Mouse (Mus musculus) gastrocnemius, adult 2 months (tissue): Measurements from ENCODE around the gene Hoxa10. TPM values are rescaled to one million over a fixed set of nuclear protein-coding genes. Genes with fewer than 3 reads are reported as not detected.

Experiments
- DNase-seq: peaks from one replicate; pipeline ENCODE4 v3.0.0; 2022
- H3K27ac ChIP-seq: fragments of 200-600 bp; 2 replicates; pipeline ENCODE4 v1.8.1; 2022; ENCODE audit warnings: mild to moderate bottlenecking
- H3K4me3 ChIP-seq: fragments of 200-600 bp; 2 replicates; pipeline ENCODE4 v1.8.1; 2022; ENCODE audit warnings: mild to moderate bottlenecking, moderate library complexity
- CTCF ChIP-seq: fragments of 200-600 bp; IDR thresholded peaks from 2 replicates; pipeline ENCODE4 v1.8.1; 2022; ENCODE audit warnings: antibody characterized with exemption, mild to moderate bottlenecking, moderate library complexity
- intact Hi-C: fragments of 180-260 bp; cut with DNase I; formaldehyde crosslinking; loops from one replicate; pipeline ENCODE4 v1.15.1; 2025
- total RNA-seq, 2 experiments: library from RNA; stranded (reverse); gene quantifications; 2 replicates each; pipeline ENCODE4 v1.2.3; 2021

The Hoxa10 gene
- total RNA-seq, 2 experiments from 2014 or later: 17.4 to 17.7 TPM

DNA sequence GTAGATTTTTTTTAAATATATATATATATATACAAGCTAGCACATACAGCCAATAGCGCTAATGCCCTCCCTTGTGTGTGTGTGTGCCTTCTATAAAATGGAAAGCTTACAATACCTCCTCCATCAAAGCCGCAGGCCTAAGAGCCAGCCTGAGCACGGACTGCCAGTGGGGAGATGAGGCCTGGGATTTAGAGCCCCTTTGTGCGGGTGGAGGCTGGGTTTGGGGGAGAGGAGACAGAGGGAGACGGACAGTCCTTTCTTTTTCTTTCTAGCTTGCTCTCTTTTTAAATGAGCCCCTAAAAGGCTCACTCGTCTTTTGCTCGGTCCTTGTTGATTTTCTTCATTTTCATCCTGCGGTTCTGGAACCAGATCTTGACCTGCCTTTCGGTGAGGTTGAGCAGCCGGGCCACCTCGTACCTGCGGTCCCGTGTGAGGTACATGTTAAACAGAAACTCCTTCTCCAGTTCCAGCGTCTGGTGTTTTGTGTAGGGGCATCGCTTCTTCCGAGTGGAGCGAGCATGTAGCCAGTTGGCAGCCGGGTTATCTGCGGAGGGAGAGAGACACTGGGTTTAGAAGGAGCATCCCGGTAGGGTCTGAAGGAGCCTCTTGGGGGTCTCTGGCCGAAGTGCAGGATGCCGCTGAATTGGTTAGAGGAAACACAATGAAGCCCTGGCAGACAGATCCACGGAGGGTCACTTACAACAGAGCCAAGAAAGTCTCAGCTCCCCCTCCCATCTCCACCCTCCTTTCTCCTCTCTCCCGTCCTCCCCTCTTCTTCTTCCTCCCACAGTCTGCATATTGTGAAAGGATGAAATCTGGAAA is 16.5 kb downstream of the Hoxa10 start:
- no peak for DNase-seq
- H3K4me3 ChIP-seq: peak overlapping the region; percentile 76
- intact Hi-C loops: loop anchor here (2.0 to 5.0 kb wide), 2 partner anchors 13 to 752 kb away; partner anchors contain the start of gene Cbx3
- peak overlapping the region; percentile 93 for H3K27ac ChIP-seq
- TF ChIP-seq CTCF: no peak

DNA sequence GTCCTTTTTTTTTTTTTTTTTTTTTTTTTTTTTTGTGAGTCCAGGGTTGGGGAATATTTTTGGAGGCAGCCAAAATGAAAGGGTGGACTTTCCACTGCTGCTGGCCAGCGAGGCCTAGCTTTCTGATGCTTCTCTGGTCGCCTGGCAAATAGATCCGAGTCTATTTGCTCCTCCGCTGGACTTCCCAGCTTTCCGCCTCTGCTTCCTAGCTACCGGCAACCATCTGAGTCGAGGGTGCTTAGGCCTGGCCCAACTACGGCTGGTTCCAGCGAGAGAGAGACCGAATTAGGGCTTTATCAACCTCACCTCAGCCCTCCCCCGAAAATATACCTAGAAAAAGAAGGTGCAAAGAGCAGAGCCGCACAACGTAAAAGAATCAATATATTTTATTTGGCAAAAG is 17.9 kb downstream of the Hoxa10 start:
- H3K4me3 ChIP-seq: peak overlapping the region; percentile 76
- DNase-seq: peak; percentile 35
- no peak for TF ChIP-seq CTCF
- intact Hi-C loops: loop anchor here (5.0 kb wide), 1 partner anchor 750 kb away; the partner anchor contains the start of gene Cbx3
- peak overlapping the region; percentile 93 for H3K27ac ChIP-seq

DNA sequence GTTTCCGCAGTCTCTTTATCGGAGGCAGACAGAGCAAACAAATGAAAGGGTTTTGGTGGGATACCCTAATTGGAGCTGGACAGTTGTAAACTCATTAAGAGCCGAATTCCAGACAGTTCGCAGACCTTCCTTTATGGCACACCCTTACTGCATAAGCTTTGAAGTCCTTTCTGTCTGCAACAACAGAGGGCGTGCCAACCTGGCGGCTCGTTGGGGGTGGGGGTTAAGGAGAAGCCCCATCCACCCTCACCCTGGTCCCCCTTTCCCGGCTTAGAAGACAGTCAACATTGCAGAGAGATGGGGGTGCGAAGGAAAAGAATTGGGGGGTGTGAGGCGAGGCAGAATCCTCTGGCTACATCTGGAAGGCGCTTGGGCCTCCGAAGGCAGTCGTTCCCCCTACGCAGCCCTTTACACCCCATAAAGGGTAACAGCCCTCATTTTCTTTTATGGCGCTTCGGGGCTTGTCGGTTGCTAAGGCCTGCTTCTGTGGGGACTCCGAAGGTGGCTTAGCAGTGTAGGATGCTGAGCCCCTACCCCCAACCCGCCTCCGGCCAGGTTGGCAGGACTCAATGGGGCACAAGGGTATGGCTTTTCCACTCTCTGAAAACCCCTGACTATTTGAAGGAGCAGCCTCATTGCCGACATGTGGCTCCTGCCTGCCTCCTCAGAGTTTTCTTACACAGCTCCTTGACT is 18.5 kb downstream of the Hoxa10 start:
- peak; percentile 54 for DNase-seq

GRCm38 (mm10) chr6:52221337-52221992 is 19.2 kb downstream of the Hoxa10 start, which contains the start of gene Hoxa7:
Gene Hoxa7, minus strand, starts transcription at chr6:52221854.
- peak within 1 kb of the TSS; percentile 93 for H3K27ac ChIP-seq
- intact Hi-C loops: loop anchor here (2.0 to 5.0 kb wide), 3 partner anchors 345 to 749 kb away; partner anchors contain the start of gene Cbx3
- no peak; the same call in 1 of the 2 replicates for TF ChIP-seq CTCF
- DNase-seq: peak; percentile 95
- peak within 1 kb of the TSS; percentile 76 for H3K4me3 ChIP-seq

More for the DNA sequence above, 18.5 kb downstream of the Hoxa10 start:
- no peak for TF ChIP-seq CTCF
- Histone ChIP-seq H3K4me3 (peak overlapping the region; percentile 76), H3K27ac (peak overlapping the region; percentile 93)
- intact Hi-C loops: loop anchor here (2.0 to 5.0 kb wide), 3 partner anchors 345 to 750 kb away; partner anchors contain the start of gene Cbx3

GRCm38 (mm10) chr6:52220865-52221310 is 19.8 kb downstream of the Hoxa10 start:
- DNase-seq: no peak
- intact Hi-C loops: loop anchor here (2.0 to 5.0 kb wide), 3 partner anchors 344 to 749 kb away; partner anchors contain the start of gene Cbx3
- Histone ChIP-seq H3K27ac (peak overlapping the region; percentile 93), H3K4me3 (peak overlapping the region; percentile 76)
- no peak for TF ChIP-seq CTCF

DNA sequence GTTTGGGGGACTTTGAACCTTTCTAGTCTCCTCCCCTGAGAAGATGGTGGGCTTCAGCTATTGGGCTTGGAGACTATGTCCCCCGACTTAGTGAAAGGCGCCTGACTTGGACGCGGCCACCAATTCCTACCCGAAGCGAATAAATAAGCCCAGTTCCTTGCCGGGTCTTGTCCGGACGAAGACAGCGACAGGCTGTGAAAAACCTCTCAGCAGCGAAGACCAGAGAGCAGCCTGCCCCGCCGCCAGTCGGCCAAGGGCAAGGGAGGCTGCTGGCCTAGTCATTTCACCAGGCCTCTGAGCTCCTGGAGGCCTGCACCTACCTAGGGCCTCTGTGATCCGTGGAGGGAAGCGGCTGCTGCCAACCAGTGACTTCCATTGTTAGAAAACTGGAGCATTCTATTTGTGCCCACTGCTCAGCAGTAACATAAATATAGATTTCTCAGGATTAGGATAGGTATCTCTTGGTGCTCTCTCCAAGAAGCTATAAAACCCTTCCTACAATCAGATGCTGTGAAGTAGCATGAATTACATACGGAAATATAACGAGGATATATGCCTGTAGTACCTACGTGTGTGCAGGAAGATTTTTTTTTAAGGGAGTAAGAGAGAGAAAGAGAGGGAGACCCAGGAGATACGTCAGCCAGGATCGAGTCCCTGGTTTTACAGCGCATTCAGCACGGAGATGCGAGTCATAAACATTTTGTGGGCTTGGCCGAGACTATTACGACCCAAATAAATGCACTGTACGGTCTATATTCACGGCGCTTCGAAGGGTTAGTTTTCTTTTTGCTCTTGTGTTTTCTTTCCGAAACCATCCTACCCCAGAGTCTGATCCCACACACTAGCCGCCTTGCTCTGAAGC is 20.4 kb downstream of the Hoxa10 start:
- intact Hi-C loops: loop anchor here (2.0 to 5.0 kb wide), 3 partner anchors 343 to 748 kb away; partner anchors contain the start of gene Cbx3
- Histone ChIP-seq H3K27ac (peak overlapping the region; percentile 93), H3K4me3 (peak overlapping the region; percentile 76)
- no peak for TF ChIP-seq CTCF
- DNase-seq: no peak

DNA sequence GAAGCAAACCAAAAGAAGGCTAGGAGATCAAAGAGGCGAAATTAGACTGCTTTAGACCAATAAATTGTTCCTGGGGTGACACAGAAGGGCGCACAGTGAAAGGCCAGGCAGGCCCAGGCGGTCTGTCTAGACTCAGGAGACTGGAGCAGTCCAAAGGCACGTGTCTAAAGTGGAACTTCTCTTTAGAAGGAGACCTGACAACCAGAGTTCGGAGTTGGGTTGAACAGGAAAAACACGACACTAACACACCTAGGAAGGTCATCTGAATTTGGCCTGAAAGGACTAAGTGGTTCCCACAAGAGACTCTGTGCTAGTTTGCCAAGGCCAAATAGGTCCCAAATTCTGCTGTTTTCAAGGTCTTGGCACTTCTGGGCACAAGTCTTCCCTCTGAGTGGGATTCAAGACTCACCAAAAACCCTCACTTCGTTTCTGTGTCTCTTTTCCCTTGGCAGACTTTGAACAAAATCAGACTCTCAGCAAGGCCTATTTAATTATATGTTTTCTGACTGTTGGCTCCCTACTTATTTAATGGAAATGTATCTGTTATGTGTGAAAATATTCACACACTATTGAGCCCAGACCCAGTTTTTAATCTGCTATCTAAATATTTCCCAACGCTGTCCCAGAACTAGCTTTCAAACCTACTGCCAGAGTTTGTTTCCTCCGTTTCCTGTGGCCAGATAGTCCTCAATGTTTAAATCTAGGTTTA is 21.3 kb downstream of the Hoxa10 start:
- peak overlapping the region; percentile 76 for H3K4me3 ChIP-seq
- peak overlapping the region; percentile 93 for H3K27ac ChIP-seq
- DNase-seq: no peak
- intact Hi-C loops: loop anchor here (5.0 kb wide), 1 partner anchor 837 kb away; no protein-coding TSS in a partner anchor
- no peak for TF ChIP-seq CTCF

- no peak for TF ChIP-seq CTCF
- H3K4me3 ChIP-seq: no peak overlapping the region
- DNase-seq: no peak
- intact Hi-C loops: loop anchor here (5.0 kb wide), 1 partner anchor 836 kb away; no protein-coding TSS in a partner anchor
- H3K27ac ChIP-seq: peak overlapping the region; percentile 93; the same call in 1 of the 2 replicates
Measured at GRCm38 (mm10) chr6:52218643-52219215, 21.9 kb downstream of the Hoxa10 start.

GRCm38 (mm10) chr6:52217895-52218642 is 22.6 kb downstream of the Hoxa10 start:
- intact Hi-C loops: loop anchor here (5.0 kb wide), 1 partner anchor 836 kb away; no protein-coding TSS in a partner anchor
- TF ChIP-seq CTCF: no peak
- no peak for DNase-seq
- peak overlapping the region; percentile 78 for H3K4me3 ChIP-seq
- peak overlapping the region; percentile 91 for H3K27ac ChIP-seq

GRCm38 (mm10) chr6:52217459-52217768 is 23.2 kb downstream of the Hoxa10 start:
- intact Hi-C loops: loop anchor here (5.0 kb wide), 1 partner anchor 835 kb away; no protein-coding TSS in a partner anchor
- peak overlapping the region; percentile 78 for H3K4me3 ChIP-seq
- no peak for TF ChIP-seq CTCF
- peak; percentile 94 for DNase-seq
- peak overlapping the region; percentile 91 for H3K27ac ChIP-seq
